Mouse (Mus musculus): ENCODE measurements around the gene Gm49380. TPM values are rescaled to one million over a fixed set of nuclear protein-coding genes. Genes with fewer than 3 reads are reported as not detected.

The Gm49380 gene
- total and polyA plus RNA-seq, 3 experiments: 0.21 to 0.23 TPM; not detected in 1

GRCm38 (mm10) chr9:44109360-44110095 lies 3.8 kb downstream of the Gm49380 start:
- H3K36me3 ChIP-seq (ENCODE audit: control insufficient read depth, insufficient read depth, low read length): peaks cover 3% of the 10 kb centered on the region; the same call in 1 of the 2 replicates
- peak; percentile 65 to 78 for DNase-seq
- 29% methylated on average over 9 of the region's 9 CpGs for WGBS
- H3K79me2 ChIP-seq (replicated peaks; ENCODE audit: control insufficient read depth, insufficient read depth, low read length): no peaks in the 10 kb centered on the region; the same call in 1 of the 2 replicates
- H3K4me1 ChIP-seq (ENCODE audit: control insufficient read depth, insufficient read depth, low read length): peaks cover 9% of the 10 kb centered on the region
- no peak overlapping the region; the same call in 1 of the 2 replicates for H3K27ac ChIP-seq
- TF ChIP-seq POLR2A (IDR thresholded peaks at IDR 0.05; ENCODE audit: insufficient read depth, low read depth, low read length): no peak
- peak; percentile 95 for TF ChIP-seq CTCF (IDR thresholded peaks at IDR 0.05)
- H3K9ac ChIP-seq (ENCODE audit: low read depth, low read length): no peak overlapping the region
- no peaks in the 10 kb centered on the region for H3K27me3 ChIP-seq (ENCODE audit: control insufficient read depth, insufficient read depth, low read length)
- intact Hi-C loops (cut with DNase I): loop anchor here (2.0 to 5.0 kb wide), 3 partner anchors 25 to 125 kb away; no protein-coding TSS in a partner anchor
- no peak overlapping the region for H3K4me3 ChIP-seq

DNA sequence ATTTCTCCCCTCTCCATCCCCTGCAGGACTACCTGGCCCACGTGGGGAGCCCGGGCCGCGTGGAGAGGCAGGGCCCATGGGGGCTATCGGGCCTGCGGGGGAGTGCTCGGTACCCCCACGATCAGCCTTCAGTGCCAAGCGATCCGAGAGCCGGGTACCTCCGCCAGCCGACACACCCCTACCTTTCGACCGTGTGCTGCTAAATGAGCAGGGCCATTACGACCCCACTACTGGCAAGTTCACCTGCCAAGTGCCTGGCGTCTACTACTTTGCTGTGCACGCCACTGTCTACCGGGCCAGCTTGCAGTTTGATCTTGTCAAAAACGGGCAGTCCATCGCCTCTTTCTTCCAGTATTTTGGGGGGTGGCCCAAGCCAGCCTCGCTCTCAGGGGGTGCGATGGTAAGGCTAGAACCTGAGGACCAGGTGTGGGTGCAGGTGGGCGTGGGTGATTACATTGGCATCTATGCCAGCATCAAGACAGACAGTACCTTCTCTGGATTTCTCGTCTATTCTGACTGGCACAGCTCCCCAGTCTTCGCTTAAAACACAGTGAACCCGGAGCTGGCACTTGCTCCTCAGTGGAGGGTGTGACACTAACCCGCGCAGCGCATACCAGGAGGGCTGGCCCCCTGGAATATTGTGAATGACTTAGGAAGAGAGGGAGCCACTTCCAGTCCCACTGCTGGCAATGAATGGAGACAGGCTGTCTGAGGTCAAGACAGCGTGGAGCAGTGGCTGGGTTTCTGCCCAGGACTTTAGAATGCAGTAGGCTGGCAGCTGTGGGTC lies 4.8 kb downstream of the Gm49380 start:
- Histone ChIP-seq H3K27ac (no peak overlapping the region; the same call in 1 of the 2 replicates), H3K27me3 (ENCODE audit: control insufficient read depth, insufficient read depth, low read length) (no peaks in the 10 kb centered on the region), H3K79me2 (replicated peaks; ENCODE audit: control insufficient read depth, insufficient read depth, low read length) (no peaks in the 10 kb centered on the region; the same call in 1 of the 2 replicates), H3K9ac (ENCODE audit: low read depth, low read length) (no peak overlapping the region), H3K4me1 (ENCODE audit: control insufficient read depth, insufficient read depth, low read length) (peaks cover 9% of the 10 kb centered on the region), H3K4me3 (no peak overlapping the region; the same call in 1 of the 2 replicates), H3K36me3 (ENCODE audit: control insufficient read depth, insufficient read depth, low read length) (peaks cover 3% of the 10 kb centered on the region; the same call in 1 of the 2 replicates)
- intact Hi-C loops (cut with DNase I): loop anchor here (2.0 to 5.0 kb wide), 3 partner anchors 24 to 124 kb away; no protein-coding TSS in a partner anchor
- 81% methylated on average over 31 of the region's 31 CpGs for WGBS
- TF ChIP-seq CTCF (IDR thresholded peaks at IDR 0.05) (no peak), POLR2A (IDR thresholded peaks at IDR 0.05; ENCODE audit: insufficient read depth, low read depth, low read length) (no peak), EP300 (IDR thresholded peaks at IDR 0.05; ENCODE audit: insufficient read depth, low read depth, low read length) (no peak)
- DNase-seq: peak in 1 of 2 experiments; percentile 25

DNA sequence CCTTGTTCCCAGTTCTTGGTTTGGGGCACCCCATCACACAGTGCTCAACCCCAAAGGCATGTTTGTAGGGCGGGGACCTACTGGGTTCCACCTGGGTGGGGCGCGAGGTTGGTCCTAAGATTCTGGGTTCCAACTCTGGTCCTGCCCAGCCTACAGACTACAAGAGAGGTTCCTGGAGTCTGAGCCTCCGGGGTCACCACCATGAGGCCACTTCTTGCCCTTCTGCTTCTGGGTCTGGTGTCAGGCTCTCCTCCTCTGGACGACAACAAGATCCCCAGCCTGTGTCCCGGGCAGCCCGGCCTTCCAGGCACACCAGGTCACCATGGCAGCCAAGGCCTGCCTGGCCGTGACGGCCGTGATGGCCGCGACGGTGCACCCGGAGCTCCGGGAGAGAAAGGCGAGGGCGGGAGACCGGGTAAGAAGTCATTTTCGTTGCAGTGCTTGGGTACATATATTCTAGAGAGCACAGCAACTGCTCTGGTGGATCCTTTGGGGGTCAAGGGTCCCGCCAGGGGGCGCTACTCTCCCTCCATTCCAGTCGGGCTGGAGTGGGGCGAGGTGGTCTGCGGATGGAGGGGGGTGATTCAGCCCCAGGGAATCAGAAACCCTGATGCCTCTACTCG lies 5.6 kb downstream of the Gm49380 start:
- peak overlapping the region; percentile 72 for H3K27ac ChIP-seq
- TF ChIP-seq EP300 (IDR thresholded peaks at IDR 0.05; ENCODE audit: insufficient read depth, low read depth, low read length) (no peak), CTCF (IDR thresholded peaks at IDR 0.05) (peak; percentile 69)
- no peaks in the 10 kb centered on the region; the same call in 1 of the 2 replicates for H3K79me2 ChIP-seq (replicated peaks; ENCODE audit: control insufficient read depth, insufficient read depth, low read length)
- peaks cover 8% of the 10 kb centered on the region for H3K4me1 ChIP-seq (ENCODE audit: control insufficient read depth, insufficient read depth, low read length)
- intact Hi-C loops (cut with DNase I): loop anchor here (2.0 to 5.0 kb wide), 3 partner anchors 23 to 123 kb away; no protein-coding TSS in a partner anchor
- WGBS: 33% methylated on average over 25 of the region's 25 CpGs
- H3K36me3 ChIP-seq (ENCODE audit: control insufficient read depth, insufficient read depth, low read length): peaks cover 3% of the 10 kb centered on the region; the same call in 1 of the 2 replicates
- H3K4me3 ChIP-seq: peak overlapping the region; percentile 31
- DNase-seq: peak; percentile 53 to 72
- H3K27me3 ChIP-seq (ENCODE audit: control insufficient read depth, insufficient read depth, low read length): no peaks in the 10 kb centered on the region
- peak overlapping the region; percentile 58 for H3K9ac ChIP-seq (ENCODE audit: low read depth, low read length)

DNA sequence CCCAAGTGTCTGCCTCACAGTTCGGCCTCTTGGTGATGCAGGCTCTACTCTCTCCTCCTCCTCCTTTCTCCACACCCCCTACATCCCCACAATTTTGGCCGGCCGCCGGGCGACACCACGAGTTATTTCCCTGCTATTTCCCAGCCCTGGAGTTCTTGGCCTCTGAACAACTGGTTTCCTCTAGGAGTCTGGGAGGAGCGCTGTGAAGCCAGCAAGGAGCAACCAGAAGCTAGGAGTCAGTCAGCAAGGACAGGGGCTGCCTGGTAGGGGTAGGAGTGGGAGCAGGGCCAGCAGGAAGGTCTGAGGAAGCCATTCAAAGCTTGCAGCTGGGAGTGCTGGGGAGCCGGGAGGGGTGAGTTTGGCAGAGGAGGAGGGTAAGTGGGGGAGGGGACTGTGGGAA lies 6.2 kb downstream of the Gm49380 start, which contains the start of gene C1qtnf5:
C1qtnf5 (plus strand) TSS at position 136 of the 400 bp plus-strand sequence.
- Histone ChIP-seq H3K4me1 (ENCODE audit: control insufficient read depth, insufficient read depth, low read length) (peaks cover 7% of the 10 kb centered on the region; the same call in 1 of the 2 replicates), H3K4me3 (peak within 1 kb of the TSS; percentile 31), H3K79me2 (replicated peaks; ENCODE audit: control insufficient read depth, insufficient read depth, low read length) (no peaks in the 10 kb centered on the region; the same call in 1 of the 2 replicates), H3K27me3 (ENCODE audit: control insufficient read depth, insufficient read depth, low read length) (no peaks in the 10 kb centered on the region), H3K36me3 (ENCODE audit: control insufficient read depth, insufficient read depth, low read length) (peaks cover 3% of the 10 kb centered on the region; the same call in 1 of the 2 replicates), H3K9ac (ENCODE audit: low read depth, low read length) (peak within 1 kb of the TSS; percentile 58), H3K27ac (peak within 1 kb of the TSS; percentile 72)
- 15% methylated on average over 8 of the region's 8 CpGs for WGBS
- intact Hi-C loops (cut with DNase I): loop anchor here (5.0 kb wide), 1 partner anchor 35 kb away; no protein-coding TSS in a partner anchor
- DNase-seq: peak; percentile 89 to 90
- TF ChIP-seq CTCF (IDR thresholded peaks at IDR 0.05) (no peak), POLR2A (IDR thresholded peaks at IDR 0.05; ENCODE audit: insufficient read depth, low read depth, low read length) (peak; percentile 57), EP300 (IDR thresholded peaks at IDR 0.05; ENCODE audit: insufficient read depth, low read depth, low read length) (no peak; the same call in 1 of the 2 replicates)

GRCm38 (mm10) chr9:44106596-44106995 lies 6.7 kb downstream of the Gm49380 start:
- 67% methylated on average over 4 of the region's 4 CpGs for WGBS
- DNase-seq: peak in 1 of 2 experiments; percentile 20
- Histone ChIP-seq H3K27ac (peak overlapping the region; percentile 72), H3K36me3 (ENCODE audit: control insufficient read depth, insufficient read depth, low read length) (peaks cover 3% of the 10 kb centered on the region; the same call in 1 of the 2 replicates), H3K4me1 (ENCODE audit: control insufficient read depth, insufficient read depth, low read length) (peaks cover 7% of the 10 kb centered on the region; the same call in 1 of the 2 replicates), H3K27me3 (ENCODE audit: control insufficient read depth, insufficient read depth, low read length) (no peaks in the 10 kb centered on the region), H3K79me2 (replicated peaks; ENCODE audit: control insufficient read depth, insufficient read depth, low read length) (no peaks in the 10 kb centered on the region; the same call in 1 of the 2 replicates), H3K9ac (ENCODE audit: low read depth, low read length) (no peak overlapping the region), H3K4me3 (no peak overlapping the region)
- TF ChIP-seq EP300 (IDR thresholded peaks at IDR 0.05; ENCODE audit: insufficient read depth, low read depth, low read length): no peak
- no peak for TF ChIP-seq POLR2A (IDR thresholded peaks at IDR 0.05; ENCODE audit: insufficient read depth, low read depth, low read length)
- no peak for TF ChIP-seq CTCF (IDR thresholded peaks at IDR 0.05)
- intact Hi-C loops (cut with DNase I): loop anchor here (5.0 kb wide), 1 partner anchor 34 kb away; no protein-coding TSS in a partner anchor
